Mouse (Mus musculus) urinary bladder, adult 2 months (tissue): Measurements from ENCODE around the gene Wars. TPM values are rescaled to one million over a fixed set of nuclear protein-coding genes. Genes with fewer than 3 reads are reported as not detected.
A peak's percentile ranks its signal among the peaks of the same experiment; 100 is the strongest.
"Not testable (repeated sequence)": the region's sequence is repeated elsewhere in the genome, so short reads cannot be mapped to it uniquely, and the experiment has no call there.

Source experiments
- DNase-seq: peaks from one replicate; pipeline ENCODE4 v3.0.0; 2022; ENCODE audit warnings: low spot score
- polyA plus RNA-seq: library from polyadenylated mRNA; depleted of rRNA; stranded (reverse); fragments of >200 nt; gene quantifications from 2 replicates; pipeline ENCODE4 v1.2.3, GENCODE M21; 2012

The Wars gene
- polyA plus RNA-seq, 1 experiment = 61.9 TPM

- DNase-seq = no peak
These were observed 38.9 kb downstream of the Wars start for GRCm38 (mm10) chr12:108855081-108855480.

GRCm38 (mm10) chr12:108852822-108853221 is 41.2 kb downstream of the Wars start:
- no peak for DNase-seq

- no peak for DNase-seq
These were observed 43.1 kb downstream of the Wars start for GRCm38 (mm10) chr12:108850886-108851285.

- DNase-seq = no peak
These were observed 43.8 kb downstream of the Wars start for GRCm38 (mm10) chr12:108850129-108850528.

- no peak for DNase-seq
These were observed 44.4 kb downstream of the Wars start for GRCm38 (mm10) chr12:108849488-108850022.

GRCm38 (mm10) chr12:108848033-108848432 is 45.9 kb downstream of the Wars start:
- not testable (repeated sequence) for DNase-seq

- DNase-seq = no peak
These were observed 51.3 kb downstream of the Wars start for GRCm38 (mm10) chr12:108842663-108843062.

- DNase-seq = no peak
These were observed 52.8 kb downstream of the Wars start for GRCm38 (mm10) chr12:108841181-108841580.

- no peak for DNase-seq
These were observed 57.3 kb downstream of the Wars start for GRCm38 (mm10) chr12:108836722-108837121.

- DNase-seq = peak; percentile 92
These were observed 58.0 kb downstream of the Wars start, which contains the start of the genes Slc25a29 and Slc25a47 for GRCm38 (mm10) chr12:108835840-108836409. TSS of gene Slc25a29 (minus strand) at chr12:108835883. TSS of gene Slc25a47 (plus strand) at chr12:108836046.

GRCm38 (mm10) chr12:108835208-108835839 is 58.6 kb downstream of the Wars start:
- DNase-seq = peak; percentile 46

- no peak for DNase-seq
These were observed 59.2 kb downstream of the Wars start for GRCm38 (mm10) chr12:108834786-108835185.

GRCm38 (mm10) chr12:108834337-108834736 is 59.6 kb downstream of the Wars start:
- no peak for DNase-seq

GRCm38 (mm10) chr12:108833408-108833807 is 60.6 kb downstream of the Wars start:
- DNase-seq = no peak

- DNase-seq = no peak
These were observed 61.1 kb downstream of the Wars start for GRCm38 (mm10) chr12:108832851-108833250.

GRCm38 (mm10) chr12:108831966-108832643 is 61.9 kb downstream of the Wars start:
- no peak for DNase-seq

- no peak for DNase-seq
These were observed 63.6 kb downstream of the Wars start for GRCm38 (mm10) chr12:108830358-108830757.

- no peak for DNase-seq
These were observed 64.3 kb downstream of the Wars start for GRCm38 (mm10) chr12:108829636-108830035.

- DNase-seq = no peak
These were observed 66.3 kb downstream of the Wars start for GRCm38 (mm10) chr12:108827641-108828040.

- DNase-seq = no peak
These were observed 66.9 kb downstream of the Wars start for GRCm38 (mm10) chr12:108826958-108827535.

GRCm38 (mm10) chr12:108826282-108826957 is 67.6 kb downstream of the Wars start:
- no peak for DNase-seq
